Comparison of ENCODE assay signal across 9 mouse cellular contexts in genomic region chr2:172756472-172756860, GRCm38 (mm10).
DNase-seq lines count a peak whose midpoint lies in the region; ATAC-seq and TF ChIP-seq lines count a peak whose summit lies in the region.
"Had no signal": no experiment of that assay in that cellular context is flagged by ENCODE, and none has a peak within 500 bp of the region (broad histone marks: within the 10 kb centered on the region; RNA-seq: fewer than 3 reads in every experiment).

No protein-coding gene starts in this region.

- no peaks in the 10 kb centered on the region for H3K9me3 ChIP-seq in embryonic facial prominence, embryonic 13.5 days
- H3K9me3 ChIP-seq in midbrain, embryonic 16.5 days (replicated peaks; ENCODE audit: control insufficient read depth, low read length, poor library complexity, severe bottlenecking), result no peaks in the 10 kb centered on the region

- TF ChIP-seq POLR2A in lung, adult 2 months (IDR thresholded peaks at IDR 0.05; ENCODE audit: borderline replicate concordance, extremely low read depth, low read depth, low read length), result no peak

- peaks cover 63% of the 10 kb centered on the region for H3K27me3 ChIP-seq in embryonic facial prominence, embryonic 13.5 days
- H3K27me3 ChIP-seq in midbrain, embryonic 16.5 days (ENCODE audit: control insufficient read depth, insufficient read depth, low read depth, low read length), result peaks cover 45% of the 10 kb centered on the region

- no peak overlapping the region; the same call in 1 of the 2 replicates for H3K4me2 ChIP-seq in embryonic facial prominence, embryonic 13.5 days
- H3K4me2 ChIP-seq in midbrain, embryonic 16.5 days (ENCODE audit: low read length), result no peak overlapping the region

- intact Hi-C loops in heart, postnatal 36 days (cut with DNase I), result loop anchor here (5.0 kb wide), 2 partner anchors 204 to 279 kb away; no protein-coding TSS in a partner anchor

- ATAC-seq in embryonic facial prominence, embryonic 13.5 days (ENCODE audit: insufficient number of reproducible peaks, insufficient read depth, low FRiP score, low TSS enrichment, low read depth), result no peak
- peak; percentile 52; the same call in 1 of the 2 replicates for ATAC-seq in midbrain, embryonic 16.5 days

- 0 out of 2 replicates have a peak overlapping the region, but pooled peaks have one; percentile 4 for H3K27ac ChIP-seq in embryonic facial prominence, embryonic 13.5 days
- no peak overlapping the region for H3K27ac ChIP-seq in layer of hippocampus, adult 2 months
- no peak overlapping the region for H3K27ac ChIP-seq in midbrain, embryonic 16.5 days (ENCODE audit: low read length)
- H3K27ac ChIP-seq: macrophage had no signal

- no peak overlapping the region for H3K4me3 ChIP-seq in embryonic facial prominence, embryonic 13.5 days
- no peak overlapping the region for H3K4me3 ChIP-seq in layer of hippocampus, adult 2 months
- H3K4me3 ChIP-seq in midbrain, embryonic 16.5 days (ENCODE audit: low read depth, low read length), result no peak overlapping the region
- H3K4me3 ChIP-seq in lung, adult 2 months (replicated peaks; ENCODE audit: extremely low read depth, low read depth, low read length), result no peak overlapping the region

- H3K4me1 ChIP-seq in embryonic facial prominence, embryonic 13.5 days, result peaks cover 51% of the 10 kb centered on the region
- peaks cover 9% of the 10 kb centered on the region for H3K4me1 ChIP-seq in midbrain, embryonic 16.5 days (ENCODE audit: control insufficient read depth, insufficient read depth, low read length)
- H3K4me1 ChIP-seq in lung, adult 2 months (ENCODE audit: control insufficient read depth, insufficient read depth, low read length), result no peaks in the 10 kb centered on the region

- peak; percentile 34 for DNase-seq in adrenal gland, adult 2 months
- DNase-seq in adrenal gland, adult 18-20 months (ENCODE audit: low spot score in 2 of 2), result no peak
- DNase-seq in layer of hippocampus, adult 2 months (ENCODE audit: low spot score in 2 of 2), result peak; percentile 32 to 73
- no peak for DNase-seq in kidney, postnatal 10 days
- DNase-seq in heart, postnatal 36 days, result no peak
- no peak for DNase-seq in lung, adult 2 months

- no peaks in the 10 kb centered on the region for H3K36me3 ChIP-seq in embryonic facial prominence, embryonic 13.5 days
- H3K36me3 ChIP-seq in midbrain, embryonic 16.5 days (ENCODE audit: control insufficient read depth, insufficient read depth, low read length), result no peaks in the 10 kb centered on the region

- H3K9ac ChIP-seq in embryonic facial prominence, embryonic 13.5 days, result 0 out of 2 replicates have a peak overlapping the region, but pooled peaks have one; percentile 16
- H3K9ac ChIP-seq in midbrain, embryonic 16.5 days (ENCODE audit: low read depth, low read length), result no peak overlapping the region

- no peak; the same call in 1 of the 2 replicates for TF ChIP-seq CTCF in layer of hippocampus, adult 2 months (conservative IDR thresholded peaks at IDR 0.05)
- no peak for TF ChIP-seq CTCF in lung, adult 2 months (IDR thresholded peaks at IDR 0.05; ENCODE audit: insufficient read depth, low read length)

- 11% methylated on average over 8 of the region's 8 CpGs for WGBS in embryonic facial prominence, embryonic 13.5 days
- 5% methylated on average over 8 of the region's 8 CpGs for WGBS in midbrain, embryonic 16.5 days
- WGBS in lung, adult 2 months, result 28% methylated on average over 8 of the region's 8 CpGs

Comparison
In these comparisons a context has a peak if more than half of its experiments do, and no peak if none do; other contexts are left out.
1. DNase-seq: peak in adrenal gland, adult 2 months (single experiment) and layer of hippocampus, adult 2 months (2 of 2); none in adrenal gland, adult 18-20 months (0 of 2), kidney, postnatal 10 days (single experiment), heart, postnatal 36 days (0 of 2) and lung, adult 2 months (single experiment).